Mouse (Mus musculus): ENCODE data around the gene Pramel4.
"Not testable (repeated sequence)": the region's sequence is repeated elsewhere in the genome, so short reads cannot be mapped to it uniquely, and the experiment has no call there.

Pramel4 gene

GRCm38 (mm10) chr4:144058826-144059225, at the start of gene Pramel4:
Gene Pramel4, plus strand, starts transcription at chr4:144059126.
- not testable (repeated sequence) for DNase-seq

GRCm38 (mm10) chr4:144106174-144106573, 47.2 kb downstream of the Pramel4 start, which contains the start of gene Gm13102:
Gene Gm13102, plus strand, starts transcription at chr4:144106474.
- not testable (repeated sequence) for DNase-seq
